Mouse (Mus musculus) liver, postnatal 0 days (tissue): ENCODE data around the gene Dgke.

Experiments
- CTCF ChIP-seq: sonication (generic); IDR thresholded peaks from 2 replicates; pipeline ENCODE4 v1.5.1; 2016; ENCODE audit warnings: antibody characterized with exemption, low read depth
- EP300 ChIP-seq: IDR thresholded peaks from 2 replicates; pipeline ENCODE4 v1.6.1; 2016; ENCODE audit warnings: antibody characterized with exemption, low read depth, mild to moderate bottlenecking

- TF ChIP-seq CTCF (no peak), EP300 (no peak)
Measured at GRCm38 (mm10) chr11:89067871-89068490, 1.3 kb upstream of the Dgke start.
